Mouse (Mus musculus): ENCODE results near the gene Wnt5b.

DNA sequence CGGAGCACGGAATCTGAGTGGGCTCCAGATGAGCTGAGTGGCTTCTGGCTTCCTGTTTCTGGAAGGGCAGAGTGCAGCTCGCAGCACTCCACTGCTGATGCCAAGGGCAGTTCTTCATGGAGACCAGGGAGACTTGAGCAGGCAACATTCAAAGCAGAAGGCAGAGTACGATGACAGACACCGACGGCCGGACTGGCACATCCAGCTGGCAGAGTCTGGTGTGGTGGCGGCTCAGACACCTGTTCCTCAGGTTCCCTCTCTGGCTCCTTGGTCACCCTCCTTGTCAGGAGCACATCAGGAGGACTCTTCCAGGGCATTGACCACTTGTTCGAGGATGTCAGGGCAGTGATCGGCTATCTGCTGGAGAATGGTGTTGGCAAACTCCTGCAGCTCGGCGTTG, 31.2 kb upstream of the Wnt5b start:
- TF ChIP-seq CTCF (IDR thresholded peaks at IDR 0.05; ENCODE audit: low read depth) (no peak), EP300 (IDR thresholded peaks at IDR 0.05; ENCODE audit: low read depth) (no peak)

All from liver, embryonic 14.5 days (tissue).